Mouse (Mus musculus) erythroid progenitor cell, adult 5-6 weeks (primary cell): ENCODE results near the gene Phka1. TPM values are rescaled to one million over a fixed set of nuclear protein-coding genes. Genes with fewer than 3 reads are reported as not detected.
A peak's percentile ranks its signal among the peaks of the same experiment; 100 is the strongest.
"Not testable (repeated sequence)": the region's sequence is repeated elsewhere in the genome, so short reads cannot be mapped to it uniquely, and the experiment has no call there.

Experiments used
- ATAC-seq: replicated peaks from 2 replicates; pipeline ENCODE4 v1.8.0; 2016; ENCODE audit warnings: moderate number of reproducible peaks, mild to moderate bottlenecking, moderate TSS enrichment, inconsistent platforms; ENCODE audit not compliant: poor library complexity, low FRiP score, severe bottlenecking
- total RNA-seq, 2 experiments: library from RNA; stranded (forward) in 1 of 2; stranded (reverse) in 1 of 2; fragments of 150-400 nt in 1 of 2; fragments of 186-747, 209-891 nt in 1 of 2; gene quantifications; 2 replicates each; pipeline versions ENCODE4 v1.2.3 to v1.2.4; 2015 to 2017; ENCODE audit warnings: low replicate concordance in 2 of 2

Gene Phka1
- total RNA-seq (2015; ENCODE audit: low replicate concordance) (1.4 and 1.7 TPM in 2 replicates), total RNA-seq (2017; ENCODE audit: low replicate concordance) (0.53 and 1.9 TPM in 2 replicates)

DNA sequence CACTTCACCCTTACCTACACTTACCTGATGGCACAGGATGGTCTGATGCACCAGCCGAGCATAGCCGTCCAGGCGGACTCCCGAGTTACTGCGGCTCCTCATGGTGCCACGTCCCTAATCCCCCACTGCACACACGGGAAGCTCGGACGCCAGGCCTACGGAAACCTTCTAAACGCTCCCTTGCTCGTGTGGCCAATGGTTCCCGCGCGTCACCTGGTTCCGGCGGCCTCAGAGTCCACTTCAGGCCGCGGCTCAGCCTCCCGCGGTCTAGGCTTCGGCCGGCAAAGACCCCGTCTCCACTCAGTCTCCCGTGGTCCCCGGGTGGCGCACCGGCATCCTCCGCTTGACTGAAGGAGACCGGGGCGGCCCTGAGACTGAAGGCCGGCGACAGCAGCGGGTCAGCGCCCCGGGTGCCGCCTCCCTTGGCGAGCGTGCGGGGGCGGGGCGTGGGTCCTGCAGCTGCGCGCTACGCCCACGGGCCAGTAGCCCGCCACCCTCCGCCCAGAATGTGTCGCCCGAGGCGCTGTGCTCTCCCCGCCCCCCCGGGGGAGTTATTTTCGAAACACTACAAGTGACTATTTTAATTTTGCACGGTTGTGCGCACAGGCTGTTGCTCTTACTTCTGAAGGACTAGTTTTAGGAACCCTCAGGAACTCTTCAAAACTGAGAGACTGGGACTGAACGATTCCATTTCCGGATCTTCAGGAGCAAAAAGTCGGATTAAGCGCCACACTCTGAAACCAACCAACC is at the start of gene Phka1:
Phka1 (minus strand) TSS at position 424 of the 750 bp plus-strand sequence.
- peak; percentile 91 for ATAC-seq

DNA sequence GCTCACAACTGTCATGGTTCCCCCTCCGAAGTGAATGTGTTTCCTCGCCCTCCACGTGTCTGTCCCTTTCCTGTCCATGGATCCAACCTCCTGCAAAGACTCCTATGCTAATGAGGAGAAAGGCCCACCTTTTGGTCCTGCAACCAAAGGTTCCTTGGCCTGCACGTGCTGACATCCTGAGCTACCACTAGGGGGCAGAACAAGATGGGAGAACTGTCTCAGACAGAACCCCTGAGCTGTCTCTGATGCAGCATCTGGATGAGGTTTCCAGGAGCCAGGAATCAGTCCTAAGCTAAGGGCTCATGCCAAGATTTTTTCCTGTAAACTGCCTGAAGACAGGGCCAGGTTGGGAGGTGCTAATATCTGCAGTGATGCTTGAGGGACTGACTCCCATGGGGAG is 45.2 kb upstream of the Phka1 start:
- not testable (repeated sequence) for ATAC-seq

DNA sequence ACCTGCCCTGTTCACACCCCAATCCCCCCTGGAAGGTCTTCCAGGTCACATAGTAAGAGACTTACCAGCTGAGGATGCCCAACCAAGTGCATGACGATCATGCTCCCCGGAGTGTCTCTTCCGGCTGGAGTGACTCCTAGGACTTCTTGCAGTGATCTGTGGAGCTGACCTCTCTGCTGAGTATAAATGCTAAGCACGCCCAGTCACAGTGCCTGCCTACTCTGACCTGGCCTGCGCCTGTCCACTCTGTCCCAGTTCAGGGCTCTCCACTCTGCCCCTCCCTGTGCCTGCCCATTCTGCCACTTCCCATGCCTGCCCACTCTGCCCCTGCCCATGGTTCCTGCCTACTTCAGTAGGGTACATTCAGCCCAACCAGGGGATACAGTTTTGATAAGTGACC is 42.8 kb upstream of the Phka1 start, which contains the start of gene Gm3880:
Gm3880 (minus strand) TSS at position 101 of the 400 bp plus-strand sequence.
- not testable (repeated sequence) for ATAC-seq

DNA sequence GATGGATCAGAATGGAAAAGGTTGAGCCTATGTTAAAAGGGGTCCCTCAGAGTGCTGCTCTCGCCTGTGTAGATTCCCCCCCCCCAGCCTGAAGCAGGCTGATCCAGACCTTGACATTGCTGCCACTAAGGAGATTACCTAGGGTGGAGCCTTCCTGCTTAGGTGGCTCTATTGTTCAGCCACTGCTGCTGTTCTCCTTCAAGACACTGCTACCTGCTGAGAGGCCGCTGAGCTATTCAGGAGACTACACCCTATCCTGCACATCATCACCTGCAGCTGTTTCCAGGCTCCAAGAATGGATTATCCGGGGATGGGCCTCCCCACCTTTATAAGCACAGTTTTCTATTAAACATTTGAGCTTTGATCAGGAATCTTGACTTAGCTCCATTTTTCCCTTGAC is 40.7 kb upstream of the Phka1 start:
- ATAC-seq, result not testable (repeated sequence)

DNA sequence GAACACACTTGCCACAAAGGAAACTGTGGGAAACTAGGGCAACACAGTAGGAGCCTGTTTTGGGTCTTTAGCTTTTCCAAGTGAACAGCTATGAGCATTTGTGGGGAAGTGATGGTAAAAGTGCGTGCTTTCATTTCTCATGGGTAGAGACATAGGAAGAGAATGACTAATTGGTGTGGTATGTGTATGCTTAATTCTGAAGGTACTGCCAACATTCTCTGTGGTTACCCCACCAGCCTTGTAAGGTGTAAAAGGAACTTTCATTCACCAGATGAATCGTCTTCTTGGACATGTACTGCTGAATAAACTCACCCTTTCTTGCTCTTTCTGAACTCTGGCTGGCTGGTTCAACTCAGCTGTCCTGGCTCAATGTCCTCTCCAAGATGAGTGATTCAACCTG is 22.6 kb upstream of the Phka1 start:
- ATAC-seq, result no peak

DNA sequence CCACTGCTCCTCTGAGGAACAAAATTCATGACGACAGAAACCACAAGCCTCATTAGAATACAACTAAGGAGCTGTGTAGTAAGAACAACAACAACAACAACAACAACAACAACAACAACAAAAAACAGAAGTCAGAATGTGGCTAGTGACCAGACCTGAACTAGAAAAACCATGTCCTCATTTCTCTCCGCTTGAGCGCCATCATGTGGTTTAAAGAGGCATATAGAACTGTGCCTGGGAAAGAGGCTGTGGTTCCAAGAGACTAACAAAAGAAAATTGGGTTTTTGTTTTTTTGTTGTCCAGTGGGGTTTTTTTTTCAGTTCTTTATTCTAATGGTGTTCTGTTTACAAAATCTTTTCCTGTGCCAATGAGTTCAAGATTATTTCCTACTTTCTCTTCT is 16.7 kb upstream of the Phka1 start:
- no peak for ATAC-seq

DNA sequence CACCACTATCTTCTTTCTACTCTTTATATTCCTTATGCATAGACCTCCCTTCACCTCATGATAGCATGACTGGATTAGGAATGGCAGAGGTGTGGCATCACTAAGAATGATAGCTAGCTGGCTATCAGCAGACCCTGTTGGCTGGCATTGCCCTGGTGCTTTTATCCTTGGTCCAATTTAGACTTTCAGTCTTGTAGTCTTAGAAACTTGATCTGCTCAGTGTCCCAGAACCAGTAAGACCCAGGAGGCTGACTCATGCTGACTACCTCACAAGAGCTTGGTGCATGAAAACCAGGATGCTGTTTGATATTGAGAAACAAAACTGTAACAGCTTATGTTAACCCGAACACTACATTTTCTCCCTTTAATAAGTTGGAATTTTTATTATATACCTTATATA is 1.6 kb upstream of the Phka1 start:
- no peak for ATAC-seq

DNA sequence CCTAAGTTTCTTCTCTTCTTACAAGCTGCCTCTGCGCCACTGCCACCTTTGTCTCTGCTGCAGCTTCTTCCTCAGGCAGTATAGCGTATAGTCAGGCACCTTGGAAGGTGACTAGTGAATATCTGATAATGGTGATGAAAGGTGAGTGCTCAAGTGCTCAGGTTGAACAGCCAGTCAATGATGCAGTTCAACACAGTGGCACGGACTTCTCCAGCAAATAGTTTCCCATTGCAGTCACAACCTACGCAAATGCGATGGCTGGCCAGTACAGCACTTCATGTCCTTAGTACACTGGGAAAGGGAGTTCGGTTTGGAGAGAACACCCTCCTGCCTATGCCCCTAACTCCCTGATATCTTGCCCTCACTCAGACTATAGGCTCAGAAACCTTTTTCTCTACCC is 1.1 kb upstream of the Phka1 start:
- ATAC-seq, result no peak

DNA sequence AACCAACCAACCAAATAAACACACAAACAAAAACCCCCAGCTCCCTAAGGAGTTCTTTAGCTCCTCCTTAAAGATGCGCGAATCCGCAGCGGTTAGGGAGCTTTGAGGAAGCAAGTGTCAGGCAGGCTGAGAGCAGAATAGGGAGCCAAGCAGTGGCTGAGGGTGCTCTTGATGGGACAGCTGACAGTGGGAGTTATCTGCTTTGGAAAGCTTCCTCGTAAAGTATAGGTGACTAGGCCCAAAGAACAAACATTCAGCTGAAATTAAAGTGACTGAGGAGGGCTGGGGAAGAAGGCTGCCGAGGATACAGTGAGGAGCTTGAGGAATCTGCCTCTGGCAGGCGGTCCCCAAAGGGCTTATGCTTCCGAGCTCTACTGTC is 516 bp upstream of the Phka1 start:
- ATAC-seq, result peak; percentile 57; the same call in 1 of the 2 replicates

DNA sequence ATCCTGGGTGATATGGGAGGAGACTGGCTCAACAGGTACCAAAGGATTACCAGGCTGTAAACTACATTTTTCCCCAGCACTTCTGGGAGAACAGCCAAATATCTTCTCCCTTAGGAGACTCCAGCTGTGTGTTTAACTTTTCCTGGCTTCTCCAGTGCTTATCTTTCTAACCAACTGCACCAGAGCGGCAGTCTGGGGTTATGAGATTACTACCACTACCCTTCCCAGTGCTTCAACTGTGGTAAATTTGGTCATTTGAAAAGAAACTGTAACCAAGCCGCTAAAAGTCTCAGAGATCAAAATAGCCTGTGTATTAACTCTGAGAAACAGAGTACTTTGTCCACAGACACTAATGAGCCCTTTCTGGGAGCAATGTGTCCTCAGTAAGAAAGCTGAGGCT is 42.8 kb downstream of the Phka1 start:
- ATAC-seq, result peak; percentile 87

DNA sequence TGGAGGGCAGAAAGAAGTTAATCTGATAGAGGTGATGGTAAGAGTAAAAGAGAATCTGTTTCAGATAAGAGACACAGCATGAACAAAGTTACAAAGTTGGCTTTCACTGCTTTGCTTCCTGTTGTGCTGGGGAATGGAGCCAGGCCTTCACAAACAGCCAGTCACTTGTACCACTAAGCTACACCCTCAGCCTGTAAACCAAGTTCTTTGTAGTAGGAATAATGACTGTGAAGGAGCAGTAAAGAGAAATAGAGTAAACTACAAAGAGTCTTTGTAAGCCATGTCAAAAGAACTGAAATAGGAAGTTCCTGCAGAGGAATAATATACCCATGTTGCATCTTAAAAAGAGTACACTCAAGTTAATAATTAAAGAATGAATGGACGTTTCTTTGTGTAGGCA is 55.5 kb downstream of the Phka1 start:
- ATAC-seq, result no peak

DNA sequence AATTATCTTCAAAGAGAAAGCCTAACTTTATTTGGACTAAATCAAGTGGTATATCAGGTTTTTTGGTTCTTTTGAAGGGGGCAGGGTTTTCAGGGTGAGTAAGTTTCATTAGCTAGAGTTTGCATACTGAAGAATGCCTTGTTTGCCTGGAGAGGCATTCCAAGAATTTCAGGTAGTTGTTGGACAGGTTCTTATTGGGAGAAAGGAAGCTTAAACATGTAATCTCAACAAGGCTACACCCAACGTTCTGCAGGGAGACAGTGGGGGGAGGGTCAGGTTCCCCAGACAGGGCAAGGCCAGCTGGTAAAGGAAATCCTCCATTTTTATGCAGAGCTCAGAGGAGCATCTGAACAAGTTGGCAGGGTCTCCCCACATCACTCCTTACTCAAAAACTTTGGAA is 72.9 kb downstream of the Phka1 start:
- no peak for ATAC-seq

DNA sequence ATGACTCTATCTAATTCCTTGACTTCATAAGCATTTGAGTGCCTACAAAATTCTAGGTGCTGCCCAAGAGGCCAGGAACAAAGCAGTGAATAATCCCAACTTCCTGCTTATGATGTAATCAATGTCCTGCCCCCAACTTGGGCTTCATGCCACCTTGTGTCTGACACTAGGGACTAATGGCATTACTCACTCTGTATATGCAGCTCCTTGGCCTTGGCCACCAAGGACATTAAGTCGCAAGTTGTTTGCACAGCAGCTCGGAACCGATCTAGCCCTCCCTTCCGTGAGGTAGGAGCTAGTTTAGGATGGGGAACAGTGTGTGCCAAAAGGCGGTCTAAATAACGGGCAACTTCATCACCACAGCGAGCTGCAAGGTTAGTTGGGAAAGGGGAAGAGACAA is 87.1 kb downstream of the Phka1 start:
- ATAC-seq, result no peak

DNA sequence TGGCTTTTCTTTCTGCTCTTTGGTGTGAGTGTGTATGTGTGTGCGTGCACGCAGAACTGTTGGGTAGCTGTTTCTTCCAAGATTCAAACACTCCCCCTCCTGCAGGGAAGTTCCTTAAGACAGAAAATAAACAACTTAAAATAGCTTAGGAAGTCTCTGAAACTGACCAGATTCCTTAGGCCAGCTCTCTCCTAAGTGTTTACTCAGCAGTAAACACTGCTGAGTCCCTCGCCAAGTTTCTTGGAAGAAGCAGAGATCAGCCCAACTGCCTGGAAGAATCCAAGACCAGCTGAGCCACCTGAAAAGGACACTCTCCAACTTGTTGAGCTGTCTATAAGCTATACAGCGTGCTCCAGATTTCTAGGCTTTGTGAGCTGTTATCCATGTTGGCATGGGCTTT is 134.8 kb downstream of the Phka1 start:
- ATAC-seq, result no peak

DNA sequence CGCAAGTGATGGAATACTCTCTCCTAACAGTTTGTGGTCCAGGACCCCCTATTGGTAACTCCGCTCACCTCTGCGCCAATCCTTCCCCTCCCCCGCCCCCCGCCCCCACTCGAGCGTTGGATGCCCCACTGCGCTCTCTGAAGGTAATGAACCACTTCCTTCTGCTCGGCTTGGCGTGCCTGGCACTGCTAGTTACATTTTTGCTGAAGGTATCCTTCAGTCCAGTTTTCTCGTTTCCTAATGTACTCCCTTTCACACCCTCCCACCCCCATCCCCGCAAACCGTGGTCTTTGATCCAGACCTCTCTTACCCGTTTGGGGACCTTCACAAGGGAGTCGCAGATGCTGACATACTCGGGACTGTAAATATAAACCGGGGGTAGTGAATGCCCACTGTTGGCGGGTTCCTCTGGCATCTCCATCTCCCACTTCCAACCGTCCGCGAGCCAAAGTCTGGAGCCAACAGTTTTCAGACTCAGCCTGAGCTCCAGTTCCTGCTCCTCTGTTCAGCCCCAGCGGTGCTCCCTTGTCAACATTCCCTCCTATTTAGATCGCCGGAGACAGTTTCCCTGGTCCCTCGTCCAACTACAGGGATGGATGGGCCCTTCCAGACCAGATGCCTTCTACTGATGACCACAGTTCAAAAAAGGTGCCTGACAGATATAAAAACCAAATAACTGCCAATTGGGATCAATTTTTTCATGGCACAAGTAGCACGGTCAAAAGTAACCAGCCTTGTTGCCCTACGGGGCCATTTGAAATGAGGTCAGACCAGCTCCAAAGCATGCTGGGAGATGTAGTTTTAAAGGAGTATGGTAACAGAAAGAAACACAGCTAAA is 139.2 kb downstream of the Phka1 start, which contains the start of gene Hdac8:
Hdac8 (minus strand) TSS at position 716 of the 838 bp plus-strand sequence.
- ATAC-seq, result peak; percentile 94

DNA sequence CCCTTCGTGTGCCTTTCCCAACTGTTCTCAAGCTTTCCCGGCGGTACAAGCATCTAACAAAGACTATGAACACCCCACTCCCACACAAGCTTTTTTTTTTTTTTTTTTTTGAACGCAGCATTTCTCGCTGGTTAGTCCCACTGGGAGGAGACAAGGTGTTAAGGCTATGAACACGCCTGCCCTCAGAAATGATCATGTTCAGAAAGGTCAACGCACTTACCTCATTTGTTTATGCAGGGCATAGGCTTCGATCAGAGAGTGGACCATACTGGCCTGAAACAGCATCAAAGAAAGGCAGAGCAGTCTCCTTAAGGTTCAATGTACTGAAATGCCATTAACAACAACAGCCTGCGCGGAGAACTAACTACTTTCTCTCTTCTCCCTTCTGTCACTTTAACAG is 139.9 kb downstream of the Phka1 start:
- ATAC-seq, result no peak

DNA sequence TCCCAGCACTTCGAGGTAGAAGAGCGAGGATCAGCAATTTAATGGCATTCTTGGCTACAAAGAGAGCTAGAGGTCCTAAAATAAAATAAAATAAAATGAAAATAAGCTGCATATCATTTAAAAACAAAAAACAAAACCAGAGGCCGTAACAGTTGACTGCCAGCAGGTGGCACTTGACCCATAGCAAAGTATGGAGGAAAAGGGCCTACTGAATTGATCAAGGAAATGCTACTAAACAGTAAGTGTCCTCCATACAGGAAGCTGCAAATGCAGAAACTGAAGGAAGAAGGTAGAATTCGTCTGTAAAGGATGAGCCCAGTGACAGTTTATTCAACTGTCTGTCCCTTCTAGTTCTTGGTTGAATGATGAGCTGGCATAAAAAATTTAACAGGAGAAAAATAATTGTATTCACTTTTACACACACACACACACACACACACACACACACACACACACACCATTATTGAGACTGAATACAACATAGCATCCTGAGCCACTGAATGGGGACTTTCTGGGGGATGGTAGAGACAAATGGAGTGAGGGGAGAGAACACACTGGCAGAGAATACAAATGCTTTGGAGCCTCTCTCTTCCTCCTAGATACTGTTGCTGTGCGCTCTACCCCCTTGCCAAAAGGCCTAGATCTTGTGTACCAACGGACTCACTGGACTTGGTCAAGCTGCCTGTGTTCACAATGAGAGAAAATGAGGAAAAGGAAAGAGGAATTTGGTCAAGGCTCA is 149.9 kb downstream of the Phka1 start:
- no peak for ATAC-seq

DNA sequence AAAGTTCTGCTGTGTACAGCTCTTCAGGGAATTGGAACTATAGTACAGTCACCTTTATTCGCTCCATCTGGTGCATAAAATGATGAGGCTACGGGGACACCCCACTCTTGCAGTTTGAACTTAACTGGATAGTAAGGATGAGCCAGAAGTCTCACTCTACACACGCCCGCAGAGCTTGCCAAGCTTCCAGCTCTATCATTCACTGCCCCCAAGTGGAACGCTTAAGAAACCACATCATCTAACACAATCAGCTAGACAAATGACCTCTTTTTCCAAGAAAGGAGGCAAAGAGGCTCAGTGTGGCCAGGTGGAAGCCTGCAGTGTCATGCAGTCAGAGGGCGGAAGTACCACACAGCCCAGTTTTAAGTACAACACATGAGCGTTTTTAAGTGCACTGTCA is 158.5 kb downstream of the Phka1 start:
- no peak for ATAC-seq

DNA sequence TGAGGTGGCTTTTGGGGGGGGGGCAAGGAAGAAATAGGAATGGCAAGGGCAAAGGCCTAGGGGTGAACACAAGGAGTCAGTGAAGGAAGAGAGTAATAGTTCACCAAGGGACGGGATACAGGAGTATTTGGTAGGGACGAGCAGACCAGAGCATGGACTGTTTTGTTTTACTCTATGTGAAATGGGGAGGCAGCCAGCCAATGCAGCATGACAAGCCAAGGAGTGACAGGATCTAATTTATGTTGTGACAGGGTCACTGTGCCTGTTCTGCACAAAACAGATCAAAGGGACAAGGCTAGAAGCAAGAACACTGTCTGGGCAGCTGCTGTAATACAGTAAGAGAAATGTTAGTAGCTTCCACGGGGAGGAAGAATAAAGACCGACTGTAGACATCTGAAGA is 164.4 kb downstream of the Phka1 start:
- no peak for ATAC-seq

DNA sequence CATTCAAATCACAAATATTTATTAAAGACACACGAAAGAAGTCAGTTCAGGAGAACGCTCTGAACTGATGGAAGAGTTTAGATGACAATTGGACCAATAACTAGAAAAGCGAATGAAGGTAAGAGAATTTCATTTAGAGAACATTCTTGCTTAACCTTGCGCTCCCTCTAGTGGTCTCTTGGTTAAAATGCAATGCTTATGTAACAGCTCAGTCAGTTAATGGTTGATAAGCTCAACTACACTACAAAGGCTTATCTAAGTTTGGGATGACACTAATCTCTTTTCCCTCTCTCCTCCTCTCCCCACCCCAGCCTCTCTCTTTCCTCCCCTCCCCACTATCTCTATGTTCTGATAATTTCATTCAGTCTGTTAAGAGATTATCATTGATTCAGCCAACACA is 165.1 kb downstream of the Phka1 start:
- ATAC-seq, result no peak
